Mouse (Mus musculus): ENCODE measurements around the gene AC134908.4. TPM values are rescaled to one million over a fixed set of nuclear protein-coding genes. Genes with fewer than 3 reads are reported as not detected.

AC134908.4 gene
- polyA plus RNA-seq, 1 experiment from 2014 or later: 0.88 TPM

DNA sequence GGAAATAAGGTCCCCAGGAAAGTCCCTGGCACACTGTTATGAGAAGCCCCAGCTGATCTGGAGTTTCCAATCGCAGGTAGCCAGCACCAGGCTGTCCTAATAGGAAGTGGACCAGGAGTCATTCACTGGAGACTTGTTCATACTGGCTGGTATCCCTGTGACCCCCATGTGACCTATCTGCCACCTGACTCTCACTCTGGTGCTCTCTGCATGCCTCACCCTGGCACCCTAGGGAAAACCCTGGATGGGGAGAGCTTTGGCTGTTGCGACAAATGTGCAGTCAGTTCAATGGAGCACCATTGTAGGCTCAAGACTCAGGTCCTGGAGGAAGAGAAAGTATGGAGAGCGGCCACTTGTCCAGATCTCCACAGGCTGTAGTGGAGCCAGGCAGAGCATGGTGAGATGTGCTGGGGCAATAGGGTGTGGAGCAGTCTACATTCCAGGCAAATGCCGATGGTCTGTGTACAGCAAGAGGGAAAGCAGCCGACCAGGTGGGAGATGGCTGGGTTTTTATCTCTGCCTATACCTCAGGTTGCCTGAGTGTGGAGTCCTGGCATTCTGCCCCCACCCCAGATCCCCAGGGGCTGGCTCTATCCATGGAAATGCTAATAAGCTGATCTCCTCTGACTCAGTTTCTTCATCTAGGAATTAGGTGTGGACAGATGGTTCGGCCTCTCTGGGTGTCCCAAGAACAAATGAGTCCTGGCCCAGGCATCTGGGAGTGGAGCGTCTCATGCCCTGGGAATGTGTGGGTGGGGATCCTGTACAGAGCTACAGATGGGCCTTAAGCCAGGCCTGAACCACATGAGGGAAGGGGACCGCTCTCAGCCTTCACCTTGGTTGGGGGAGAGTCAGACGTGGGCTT, 38.8 kb downstream of the AC134908.4 start:
- Histone ChIP-seq H3K4me3 (ENCODE audit: low read depth, low read length) (no peak overlapping the region), H3K9me3 (replicated peaks; ENCODE audit: control insufficient read depth, low read length) (no peaks in the 10 kb centered on the region), H3K4me2 (ENCODE audit: low read length) (no peak overlapping the region), H3K27ac (ENCODE audit: low read depth, low read length) (no peak overlapping the region), H3K9ac (ENCODE audit: low read length) (no peak overlapping the region), H3K27me3 (replicated peaks; ENCODE audit: control insufficient read depth, insufficient read depth, low read length) (no peaks in the 10 kb centered on the region), H3K4me1 (ENCODE audit: control insufficient read depth, insufficient read depth, low read length) (no peaks in the 10 kb centered on the region), H3K36me3 (ENCODE audit: control insufficient read depth, insufficient read depth, low read length) (no peaks in the 10 kb centered on the region)
- 85% methylated on average over 9 of the region's 9 CpGs for WGBS
- ATAC-seq (no peak), DNase-seq (ENCODE audit: low spot score) (no peak)

DNA sequence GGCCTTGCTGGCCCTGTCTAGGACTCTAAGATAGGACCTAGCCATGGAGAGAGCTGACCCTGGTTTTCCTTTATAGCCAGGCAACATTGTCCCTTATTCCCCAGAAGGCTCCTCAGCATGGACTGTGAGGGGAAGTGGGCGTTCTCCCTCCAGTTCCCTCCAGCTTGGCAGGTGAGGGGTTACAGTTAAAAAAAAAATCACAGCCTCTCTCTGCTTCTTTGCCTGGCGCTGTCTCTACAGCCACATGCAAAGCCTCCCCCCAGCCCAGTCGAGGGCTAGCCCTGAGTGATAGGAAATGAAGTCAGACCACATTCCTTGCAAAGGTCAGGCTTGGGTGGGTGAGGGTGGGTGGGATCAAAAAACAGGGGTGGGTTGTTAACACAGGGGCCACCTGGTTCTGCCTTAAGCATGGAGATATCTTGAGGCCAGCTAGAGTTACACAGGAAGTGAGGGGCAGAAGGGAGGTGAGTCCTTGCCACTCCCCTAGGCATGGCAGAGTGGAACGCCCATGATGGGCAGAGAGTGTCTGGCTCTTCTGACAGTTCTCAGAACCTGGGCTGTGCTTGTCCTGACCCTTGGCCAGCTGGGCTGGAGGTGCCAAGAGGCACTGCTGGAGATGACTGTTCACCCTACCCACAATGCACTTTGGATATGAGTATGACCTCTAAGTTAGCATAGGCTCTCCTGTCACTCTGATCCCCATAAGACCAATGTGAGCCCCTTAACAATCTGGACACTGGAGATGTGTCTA, 39.7 kb downstream of the AC134908.4 start:
- Histone ChIP-seq H3K27me3 (replicated peaks; ENCODE audit: control insufficient read depth, insufficient read depth, low read length) (no peaks in the 10 kb centered on the region), H3K4me3 (ENCODE audit: low read depth, low read length) (no peak overlapping the region), H3K9ac (ENCODE audit: low read length) (no peak overlapping the region), H3K9me3 (replicated peaks; ENCODE audit: control insufficient read depth, low read length) (no peaks in the 10 kb centered on the region), H3K36me3 (ENCODE audit: control insufficient read depth, insufficient read depth, low read length) (no peaks in the 10 kb centered on the region), H3K4me1 (ENCODE audit: control insufficient read depth, insufficient read depth, low read length) (no peaks in the 10 kb centered on the region), H3K27ac (ENCODE audit: low read depth, low read length) (no peak overlapping the region), H3K4me2 (ENCODE audit: low read length) (no peak overlapping the region)
- 76% methylated on average over 4 of the region's 4 CpGs for WGBS
- no peak for ATAC-seq
- DNase-seq (ENCODE audit: low spot score): no peak

DNA sequence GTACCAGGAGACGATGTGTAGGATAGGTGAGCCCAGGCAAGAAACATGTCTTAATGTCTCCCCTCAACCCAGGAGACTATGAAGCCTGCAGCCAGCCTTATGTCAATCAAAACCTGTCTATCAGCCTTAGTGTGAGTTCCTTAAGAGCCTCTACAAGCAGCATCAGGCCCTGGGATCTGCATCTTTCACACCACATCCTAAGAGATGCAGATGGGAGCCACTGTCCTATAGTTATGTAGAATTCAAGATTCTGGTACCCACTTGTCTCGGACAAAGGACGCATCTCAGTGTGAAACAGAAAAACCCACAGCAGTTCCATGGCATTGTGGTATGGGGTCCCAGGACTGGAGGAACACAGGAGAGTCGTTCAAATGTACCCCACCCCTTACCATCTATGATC, 40.4 kb downstream of the AC134908.4 start:
- H3K27me3 ChIP-seq (replicated peaks; ENCODE audit: control insufficient read depth, insufficient read depth, low read length): no peaks in the 10 kb centered on the region
- no peak overlapping the region for H3K9ac ChIP-seq (ENCODE audit: low read length)
- no peak for ATAC-seq
- H3K4me3 ChIP-seq (ENCODE audit: low read depth, low read length): no peak overlapping the region
- H3K4me1 ChIP-seq (ENCODE audit: control insufficient read depth, insufficient read depth, low read length): no peaks in the 10 kb centered on the region
- H3K27ac ChIP-seq (ENCODE audit: low read depth, low read length): no peak overlapping the region
- 85% methylated on average over 4 of the region's 4 CpGs for WGBS
- no peaks in the 10 kb centered on the region for H3K9me3 ChIP-seq (replicated peaks; ENCODE audit: control insufficient read depth, low read length)
- DNase-seq (ENCODE audit: low spot score): no peak
- no peaks in the 10 kb centered on the region for H3K36me3 ChIP-seq (ENCODE audit: control insufficient read depth, insufficient read depth, low read length)
- H3K4me2 ChIP-seq (ENCODE audit: low read length): no peak overlapping the region

DNA sequence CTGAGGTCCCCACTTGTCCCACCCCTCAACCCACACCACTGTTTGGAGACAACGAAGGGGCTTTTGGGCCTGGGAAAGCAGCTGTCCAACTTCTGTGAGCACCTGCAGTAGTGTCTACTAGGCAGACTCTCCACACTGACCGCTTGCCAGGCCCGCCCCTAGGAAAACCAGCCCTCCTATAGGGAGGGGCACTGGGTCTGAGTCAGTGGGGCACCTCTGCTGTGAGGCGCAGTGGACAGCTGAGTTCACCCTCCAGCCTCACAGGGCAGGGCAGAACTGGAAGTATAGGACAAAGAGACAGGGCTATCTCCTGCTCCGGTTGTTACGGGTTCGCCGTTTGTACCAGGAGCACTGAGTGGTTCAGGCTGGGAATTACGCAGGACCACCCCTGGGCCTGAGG, 41.2 kb downstream of the AC134908.4 start, which contains the start of gene Msln:
Gene Msln, minus strand, starts transcription at position 138 of the 400 bp plus-strand sequence.
- H3K36me3 ChIP-seq (ENCODE audit: control insufficient read depth, insufficient read depth, low read length): no peaks in the 10 kb centered on the region
- no peak within 1 kb of the TSS for H3K4me2 ChIP-seq (ENCODE audit: low read length)
- 89% methylated on average over 9 of the region's 9 CpGs for WGBS

DNA sequence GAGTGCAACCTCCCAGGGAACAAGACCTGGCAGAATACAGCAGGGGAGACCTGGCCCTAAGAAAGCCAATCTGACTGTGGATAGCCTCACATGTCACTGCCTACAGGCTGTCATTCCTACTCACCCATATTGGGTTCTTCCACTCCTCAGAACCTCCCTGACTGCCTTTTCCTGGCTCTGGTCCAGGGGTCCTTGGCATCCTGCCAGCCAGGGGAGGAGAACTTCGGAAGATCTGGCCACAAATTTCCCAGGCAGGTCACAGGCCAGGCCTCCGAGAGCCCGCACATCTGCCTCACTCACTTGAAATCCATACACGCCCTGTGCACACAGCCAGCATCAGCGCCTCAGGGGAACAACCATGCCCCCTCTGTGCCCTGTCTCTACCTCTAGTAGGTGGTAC, 44.0 kb downstream of the AC134908.4 start:
- H3K4me2 ChIP-seq (ENCODE audit: low read length): no peak overlapping the region
- H3K9ac ChIP-seq (ENCODE audit: low read length): no peak overlapping the region
- no peaks in the 10 kb centered on the region for H3K4me1 ChIP-seq (ENCODE audit: control insufficient read depth, insufficient read depth, low read length)
- H3K4me3 ChIP-seq (ENCODE audit: low read depth, low read length): no peak overlapping the region
- ATAC-seq: no peak
- H3K36me3 ChIP-seq (ENCODE audit: control insufficient read depth, insufficient read depth, low read length): no peaks in the 10 kb centered on the region
- no peak overlapping the region for H3K27ac ChIP-seq (ENCODE audit: low read depth, low read length)
- DNase-seq (ENCODE audit: low spot score): no peak
- H3K9me3 ChIP-seq (replicated peaks; ENCODE audit: control insufficient read depth, low read length): no peaks in the 10 kb centered on the region
- no peaks in the 10 kb centered on the region for H3K27me3 ChIP-seq (replicated peaks; ENCODE audit: control insufficient read depth, insufficient read depth, low read length)
- 36% methylated on average over 5 of the region's 5 CpGs for WGBS

More for the DNA sequence above, 41.2 kb downstream of the AC134908.4 start, which contains the start of gene Msln:
- no peaks in the 10 kb centered on the region for H3K27me3 ChIP-seq (replicated peaks; ENCODE audit: control insufficient read depth, insufficient read depth, low read length)
- H3K9ac ChIP-seq (ENCODE audit: low read length): no peak within 1 kb of the TSS
- H3K9me3 ChIP-seq (replicated peaks; ENCODE audit: control insufficient read depth, low read length): no peaks in the 10 kb centered on the region
- no peak within 1 kb of the TSS for H3K27ac ChIP-seq (ENCODE audit: low read depth, low read length)
- DNase-seq (ENCODE audit: low spot score) (no peak), ATAC-seq (no peak)
- H3K4me1 ChIP-seq (ENCODE audit: control insufficient read depth, insufficient read depth, low read length): no peaks in the 10 kb centered on the region
- no peak within 1 kb of the TSS for H3K4me3 ChIP-seq (ENCODE audit: low read depth, low read length)

DNA sequence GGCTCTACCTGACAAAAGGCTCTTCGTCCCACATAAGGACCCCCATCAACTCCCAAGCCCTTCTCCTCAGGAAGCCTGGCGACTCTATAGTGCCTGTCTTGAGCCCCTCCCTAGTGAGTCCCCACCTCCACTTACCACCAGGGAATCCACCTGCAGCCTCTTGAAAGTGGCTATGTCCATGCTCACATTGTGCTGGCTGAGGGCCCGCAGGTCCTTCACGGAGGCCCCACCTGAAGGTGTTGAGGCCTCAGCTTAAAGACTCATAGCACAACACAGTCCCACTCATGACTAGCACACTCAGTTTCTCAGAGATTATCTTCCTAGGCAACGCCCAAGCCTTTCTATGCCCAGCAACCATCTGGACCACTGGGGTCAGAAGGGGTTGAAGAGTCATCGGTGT, 46.1 kb downstream of the AC134908.4 start:
- Histone ChIP-seq H3K4me3 (ENCODE audit: low read depth, low read length) (no peak overlapping the region), H3K36me3 (ENCODE audit: control insufficient read depth, insufficient read depth, low read length) (no peaks in the 10 kb centered on the region), H3K4me2 (ENCODE audit: low read length) (no peak overlapping the region), H3K9ac (ENCODE audit: low read length) (no peak overlapping the region), H3K27ac (ENCODE audit: low read depth, low read length) (no peak overlapping the region), H3K9me3 (replicated peaks; ENCODE audit: control insufficient read depth, low read length) (no peaks in the 10 kb centered on the region), H3K27me3 (replicated peaks; ENCODE audit: control insufficient read depth, insufficient read depth, low read length) (no peaks in the 10 kb centered on the region), H3K4me1 (ENCODE audit: control insufficient read depth, insufficient read depth, low read length) (no peaks in the 10 kb centered on the region)
- WGBS: 82% methylated on average over 6 of the region's 6 CpGs
- DNase-seq (ENCODE audit: low spot score) (no peak), ATAC-seq (no peak)

DNA sequence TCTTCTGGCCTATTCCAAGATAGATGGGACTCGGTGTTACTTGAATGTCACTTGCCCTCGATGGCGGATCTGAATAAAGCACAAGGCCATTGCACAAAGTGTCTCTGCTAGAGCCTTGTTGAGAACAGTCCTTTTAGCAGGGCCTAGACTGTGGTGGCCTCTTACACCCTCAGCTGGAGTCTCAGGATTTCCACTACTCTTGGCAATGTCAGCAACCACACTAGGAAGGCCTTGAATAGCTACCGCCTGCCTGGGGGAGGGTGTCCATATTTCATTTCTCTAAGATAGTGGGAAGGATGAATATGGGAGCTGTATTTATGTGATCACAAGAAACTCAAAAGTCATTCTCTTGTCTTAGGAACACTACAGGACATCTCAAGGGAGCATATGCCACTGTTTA, 47.2 kb downstream of the AC134908.4 start:
- Histone ChIP-seq H3K4me2 (ENCODE audit: low read length) (no peak overlapping the region), H3K4me3 (ENCODE audit: low read depth, low read length) (no peak overlapping the region), H3K27me3 (replicated peaks; ENCODE audit: control insufficient read depth, insufficient read depth, low read length) (no peaks in the 10 kb centered on the region), H3K27ac (ENCODE audit: low read depth, low read length) (no peak overlapping the region), H3K9ac (ENCODE audit: low read length) (no peak overlapping the region), H3K4me1 (ENCODE audit: control insufficient read depth, insufficient read depth, low read length) (no peaks in the 10 kb centered on the region), H3K36me3 (ENCODE audit: control insufficient read depth, insufficient read depth, low read length) (no peaks in the 10 kb centered on the region), H3K9me3 (replicated peaks; ENCODE audit: control insufficient read depth, low read length) (no peaks in the 10 kb centered on the region)
- no peak for ATAC-seq
- 97% methylated on average over 4 of the region's 4 CpGs for WGBS
- DNase-seq (ENCODE audit: low spot score): no peak

DNA sequence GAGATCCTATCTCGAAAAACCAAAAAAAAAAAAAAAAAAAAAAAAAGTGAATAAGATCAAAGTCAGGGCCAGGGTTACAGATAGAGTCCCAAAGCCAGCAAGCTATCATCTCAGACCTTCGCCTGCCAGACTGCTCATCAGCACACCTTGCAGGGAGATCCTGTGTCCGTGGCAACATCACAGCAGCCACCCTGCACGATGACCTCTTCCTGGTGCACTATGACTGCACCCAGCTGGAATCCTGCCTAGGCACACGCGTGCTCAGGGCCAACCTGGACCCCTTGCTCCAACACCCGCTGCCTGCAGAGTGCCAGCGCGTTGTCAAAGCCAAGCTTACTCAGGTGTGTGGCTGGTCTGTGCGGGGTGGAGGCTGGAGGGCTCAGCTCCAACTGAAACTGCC, 51.1 kb downstream of the AC134908.4 start:
- H3K4me3 ChIP-seq (ENCODE audit: low read depth, low read length): no peak overlapping the region
- ATAC-seq: no peak
- no peak overlapping the region for H3K9ac ChIP-seq (ENCODE audit: low read length)
- no peak for DNase-seq (ENCODE audit: low spot score)
- H3K4me1 ChIP-seq (ENCODE audit: control insufficient read depth, insufficient read depth, low read length): no peaks in the 10 kb centered on the region
- H3K27me3 ChIP-seq (replicated peaks; ENCODE audit: control insufficient read depth, insufficient read depth, low read length): no peaks in the 10 kb centered on the region
- H3K4me2 ChIP-seq (ENCODE audit: low read length): no peak overlapping the region
- no peaks in the 10 kb centered on the region for H3K9me3 ChIP-seq (replicated peaks; ENCODE audit: control insufficient read depth, low read length)
- WGBS: 79% methylated on average over 10 of the region's 10 CpGs
- H3K27ac ChIP-seq (ENCODE audit: low read depth, low read length): no peak overlapping the region
- H3K36me3 ChIP-seq (ENCODE audit: control insufficient read depth, insufficient read depth, low read length): no peaks in the 10 kb centered on the region

DNA sequence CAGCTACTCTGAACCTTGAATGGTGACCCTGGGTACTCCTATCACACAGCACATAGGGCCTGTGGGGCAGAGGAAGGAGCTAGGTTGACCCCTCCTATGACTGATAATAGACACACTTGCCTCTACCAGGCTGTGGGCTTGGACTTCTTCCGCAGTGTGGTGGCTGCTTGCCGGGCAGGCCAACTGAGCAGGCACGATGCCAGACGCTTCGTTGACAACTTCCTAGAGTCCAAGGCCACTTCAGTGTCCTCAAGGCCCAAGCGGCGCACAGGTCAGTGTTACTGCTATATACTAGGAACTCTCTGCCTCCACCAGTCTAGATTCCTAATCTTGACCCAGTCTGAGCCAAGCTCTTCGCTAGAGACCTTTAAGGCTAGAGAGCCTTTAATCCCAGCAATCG, 51.6 kb downstream of the AC134908.4 start:
- Histone ChIP-seq H3K4me2 (ENCODE audit: low read length) (no peak overlapping the region), H3K27ac (ENCODE audit: low read depth, low read length) (no peak overlapping the region), H3K9ac (ENCODE audit: low read length) (no peak overlapping the region), H3K4me1 (ENCODE audit: control insufficient read depth, insufficient read depth, low read length) (no peaks in the 10 kb centered on the region), H3K9me3 (replicated peaks; ENCODE audit: control insufficient read depth, low read length) (no peaks in the 10 kb centered on the region), H3K36me3 (ENCODE audit: control insufficient read depth, insufficient read depth, low read length) (no peaks in the 10 kb centered on the region), H3K27me3 (replicated peaks; ENCODE audit: control insufficient read depth, insufficient read depth, low read length) (no peaks in the 10 kb centered on the region), H3K4me3 (ENCODE audit: low read depth, low read length) (no peak overlapping the region)
- 94% methylated on average over 9 of the region's 9 CpGs for WGBS
- DNase-seq (ENCODE audit: low spot score): no peak
- no peak for ATAC-seq
